Mouse (Mus musculus): ENCODE results near the gene Scpep1. TPM values are rescaled to one million over a fixed set of nuclear protein-coding genes. Genes with fewer than 3 reads are reported as not detected.

Scpep1 gene
- total RNA-seq, 2 experiments from 2014 or later: 38.7 to 39.6 TPM

Other genes starting within 250 kb of the Scpep1 start
- gene Msi2, start 237.0 kb downstream of the Scpep1 start, total RNA-seq (2021): 100 to 1,000 TPM; 205 to 234 TPM
- 100 to 1,000 TPM; 105 TPM for gene Akap1, start 90.9 kb downstream of the Scpep1 start, total RNA-seq (2021)
- gene Elobl, start 11.5 kb upstream of the Scpep1 start, total RNA-seq (2021): not detected
- 1 to 10 TPM; 7.6 to 9.0 TPM for gene Coil, start 14.8 kb upstream of the Scpep1 start, total RNA-seq (2021)
- gene Trim25, start 43.9 kb upstream of the Scpep1 start, total RNA-seq (2021): 10 to 100 TPM; 31.3 to 32.8 TPM
- gene Dgke, start 111.4 kb upstream of the Scpep1 start, total RNA-seq (2021): 10 to 100 TPM; 12.4 to 13.6 TPM
- gene Gm525, start 118.4 kb upstream of the Scpep1 start, total RNA-seq (2021): not detected

Measured in heart, postnatal 4 days (tissue).